Mouse (Mus musculus) lung, postnatal 4 days (tissue): ENCODE results near the gene Zyx.

Source experiments
- DNase-seq, 2 experiments: peaks; one replicate each; pipeline ENCODE4 v3.0.0; 2021

The Zyx gene

DNA sequence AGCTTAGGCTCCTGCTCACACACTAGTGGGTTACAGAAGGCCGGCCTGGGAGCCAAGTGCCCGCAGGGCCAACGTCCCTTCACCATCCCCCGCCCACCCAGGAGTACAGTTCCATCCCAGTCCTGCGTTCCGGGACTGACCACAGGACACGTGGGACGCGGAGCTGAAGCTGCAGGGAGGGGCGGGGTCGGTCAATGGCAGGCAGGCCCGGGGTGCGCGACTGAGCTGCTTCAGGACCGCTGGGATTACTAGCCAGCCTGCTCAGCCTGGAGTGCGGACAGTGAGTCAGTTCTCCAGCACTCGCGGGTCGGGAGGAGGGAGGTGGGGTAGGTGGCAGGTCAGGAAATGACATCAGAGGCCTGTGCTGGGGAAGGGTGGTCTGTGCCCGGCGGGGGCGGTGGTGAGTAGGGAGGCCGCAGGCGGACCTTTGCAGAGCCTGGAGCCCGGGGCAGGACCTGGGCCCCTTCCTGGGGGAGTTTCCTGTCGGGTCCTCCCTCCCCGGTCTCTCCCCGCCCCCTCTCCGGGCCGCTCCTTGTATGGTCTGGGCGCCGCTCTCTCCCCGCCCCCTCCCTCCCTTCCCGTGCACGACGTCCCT is at the start of gene Zyx:
Gene Zyx (plus strand): TSS at position 205 of the 595 bp plus-strand sequence.
- peak; percentile 97 to 99 for DNase-seq

DNA sequence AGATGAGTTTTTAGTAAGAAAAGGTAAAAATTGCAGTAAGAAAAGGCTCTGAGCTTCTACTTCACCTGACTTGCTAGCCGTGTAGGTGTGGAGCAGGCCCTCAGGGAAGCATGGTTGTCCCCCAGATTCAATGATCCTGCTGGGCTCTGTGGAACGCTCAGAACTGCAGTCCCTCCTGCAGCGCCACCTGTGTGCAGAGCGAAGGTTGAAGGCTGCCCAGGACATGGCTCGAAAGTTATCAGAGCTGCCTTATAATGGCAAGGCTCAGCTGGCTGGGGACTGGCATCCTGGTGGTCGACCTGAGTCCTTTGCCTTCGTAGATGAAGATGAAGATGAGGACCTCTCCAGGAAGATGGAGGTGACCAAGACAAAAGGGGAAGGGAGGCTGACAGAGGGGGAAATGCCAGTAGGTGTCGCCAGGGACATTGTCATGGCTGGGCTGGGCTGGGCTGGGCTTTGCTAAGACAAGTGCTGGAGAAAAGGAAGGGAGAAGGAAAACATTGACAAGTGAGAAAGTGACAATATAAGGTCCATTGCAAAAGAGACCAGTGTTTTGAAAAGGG is 39.5 kb upstream of the Zyx start:
- no peak for DNase-seq

DNA sequence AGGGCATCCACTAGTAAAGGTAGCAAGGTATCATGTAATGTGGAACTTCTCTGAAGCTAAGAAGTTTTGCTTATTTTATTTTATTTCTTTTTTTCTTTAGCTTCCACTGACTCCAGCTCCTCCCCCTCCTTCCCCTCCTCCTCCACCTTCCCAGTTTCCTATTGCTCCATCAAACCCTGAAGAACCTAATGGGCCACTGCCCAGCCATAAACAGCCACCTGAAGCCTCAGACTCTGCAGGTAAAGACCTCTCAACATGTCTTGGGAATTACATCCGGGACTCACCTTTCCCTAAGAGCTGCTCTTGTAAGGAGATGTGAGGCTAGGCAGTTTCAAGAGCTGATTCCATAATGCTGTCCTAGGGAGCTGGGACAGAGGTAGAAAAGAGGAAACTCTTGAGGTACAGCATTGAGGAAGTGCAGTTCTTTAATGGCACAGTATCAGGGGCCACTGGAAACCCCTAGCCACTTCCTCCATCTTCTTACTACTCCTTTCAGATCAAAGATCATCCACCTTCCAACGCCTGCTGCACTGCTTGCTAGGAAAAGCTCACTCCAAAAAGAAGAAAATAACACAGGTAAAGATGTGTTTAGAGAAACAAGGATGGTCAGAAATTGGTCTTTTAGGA is 38.9 kb upstream of the Zyx start:
- no peak for DNase-seq

DNA sequence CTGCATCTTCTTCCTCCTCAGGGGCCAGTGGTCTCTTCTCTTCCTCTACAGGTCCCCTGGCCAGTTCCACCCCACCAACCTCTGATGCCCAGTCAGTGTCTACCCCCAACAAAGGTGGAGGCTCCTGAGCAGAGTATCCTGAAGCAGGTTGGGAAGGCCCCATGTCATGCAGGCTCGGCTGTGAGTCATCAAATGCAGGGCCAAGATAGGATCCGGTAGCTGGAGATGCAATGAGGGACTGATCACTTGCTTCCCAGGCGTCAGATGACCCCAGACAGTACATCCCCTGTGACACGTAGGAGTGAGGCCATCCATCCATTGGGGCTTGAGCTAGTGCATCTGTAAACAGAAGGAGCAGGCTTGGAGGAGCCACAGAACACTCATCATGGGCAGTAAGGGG is 31.1 kb upstream of the Zyx start:
- DNase-seq = no peak

DNA sequence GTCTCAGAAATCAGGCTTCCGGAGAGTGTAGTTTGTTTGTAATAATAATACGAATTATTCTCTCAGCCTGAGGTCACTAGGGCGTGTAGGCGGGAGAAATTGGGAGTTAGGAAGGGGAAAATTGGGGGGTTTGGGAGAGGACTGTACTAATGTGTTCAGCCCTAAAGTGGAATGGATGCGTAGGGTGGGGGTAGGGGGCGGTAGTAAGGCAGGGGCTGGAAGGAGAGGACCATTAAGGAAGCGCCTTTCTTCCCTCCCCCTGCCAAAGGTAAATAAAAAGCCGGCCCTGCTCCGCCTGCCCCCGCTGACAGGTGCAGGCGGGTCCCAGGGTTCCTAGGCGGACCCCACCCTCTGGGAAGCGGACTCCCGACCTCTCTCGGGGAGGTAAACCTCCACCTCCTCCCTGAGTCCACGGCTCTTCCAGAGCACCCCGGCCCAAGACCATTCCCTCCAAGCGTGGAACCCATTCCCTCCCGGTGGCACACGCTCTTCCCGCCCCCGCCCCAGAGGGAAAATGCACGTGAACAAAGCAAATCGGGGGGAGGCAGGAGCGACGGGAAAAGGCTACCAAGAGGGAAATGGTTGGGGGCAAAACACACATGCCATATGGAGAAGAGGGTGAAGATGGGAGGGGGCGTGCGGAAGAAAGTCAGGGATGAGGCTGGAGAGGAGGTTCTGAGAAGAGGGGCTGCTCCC is 25.9 kb upstream of the Zyx start:
- DNase-seq = no peak

DNA sequence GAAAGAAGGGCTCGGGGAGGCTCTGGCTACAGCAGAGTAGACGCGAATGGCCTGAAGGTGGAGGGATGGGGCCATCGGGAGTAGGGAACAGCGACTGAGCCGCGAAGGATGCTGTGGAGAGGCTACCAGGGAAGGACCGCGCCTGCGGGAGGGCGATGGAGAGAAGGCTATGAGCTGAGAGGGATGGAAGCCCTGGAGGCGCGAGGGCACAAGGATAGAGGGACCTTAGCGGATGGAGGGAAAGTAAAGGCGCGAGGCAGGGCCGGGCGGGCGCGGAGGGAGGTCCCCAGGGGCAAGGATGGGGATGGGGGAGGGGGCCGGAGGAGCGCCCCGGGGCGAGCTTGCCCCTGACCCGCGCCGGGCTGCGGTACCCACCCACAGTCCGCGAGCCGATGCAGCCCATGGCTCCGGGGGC is 25.4 kb upstream of the Zyx start:
- DNase-seq = peak in 1 of 2 experiments; percentile 29

DNA sequence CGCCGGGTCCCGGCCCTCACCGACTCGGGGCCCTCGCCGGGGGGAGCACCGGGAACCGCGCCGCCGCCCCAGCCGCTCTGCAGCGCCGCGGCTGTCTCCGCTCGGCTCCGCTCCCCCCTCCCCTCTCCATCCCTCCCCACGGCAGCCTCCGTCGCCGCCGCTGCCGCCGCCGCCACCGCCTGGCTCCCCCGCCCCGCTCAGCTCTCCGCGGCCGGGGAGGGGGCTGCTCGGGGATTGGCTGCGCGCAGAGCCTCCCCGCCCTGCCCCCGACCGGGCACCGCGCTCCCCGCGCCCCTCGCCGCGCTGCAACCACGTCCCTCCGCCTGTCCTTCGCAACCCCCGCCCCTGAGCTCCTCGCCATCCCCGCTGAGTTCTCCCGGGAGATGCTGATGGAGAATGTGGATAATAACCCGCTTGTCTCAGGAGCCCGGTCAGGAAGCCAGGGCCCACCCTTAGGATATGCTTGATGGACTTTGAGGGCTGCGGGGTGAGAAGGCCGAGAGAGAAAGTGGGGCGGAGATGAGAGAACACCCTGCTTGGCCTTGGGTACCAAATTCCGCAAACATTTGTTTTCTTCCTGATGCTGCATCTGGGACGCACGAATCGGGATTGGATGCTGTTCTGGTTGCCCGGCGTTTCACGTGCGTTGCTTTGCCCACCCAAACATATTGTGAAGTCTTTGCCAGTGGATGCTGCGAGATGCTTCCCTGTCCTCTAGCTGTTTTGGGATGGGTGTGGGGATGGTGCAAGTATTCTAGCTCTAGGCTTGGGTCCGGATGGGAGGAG is 24.8 kb upstream of the Zyx start, which contains the start of gene Fam131b:
Gene Fam131b (minus strand): TSS at position 162 of the 786 bp plus-strand sequence.
- peak in 1 of 2 experiments; percentile 48 for DNase-seq

DNA sequence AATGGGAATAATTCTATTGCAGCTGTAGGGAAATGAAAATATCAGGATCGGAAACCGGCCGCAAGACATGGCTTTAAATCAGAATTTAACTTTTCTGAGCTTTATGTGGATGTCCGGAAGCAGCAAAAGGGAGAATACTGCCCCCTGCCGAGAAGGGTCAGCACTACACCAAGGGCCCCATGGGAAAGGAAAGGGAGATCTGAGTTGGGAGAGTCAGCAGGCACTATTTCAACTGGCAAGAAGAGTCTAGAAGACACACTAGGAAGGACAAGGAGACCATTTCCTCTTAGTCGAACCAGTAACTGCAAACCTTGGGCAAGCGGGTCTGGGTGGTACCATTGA is 24.2 kb upstream of the Zyx start:
- peak; percentile 68 to 85 for DNase-seq

DNA sequence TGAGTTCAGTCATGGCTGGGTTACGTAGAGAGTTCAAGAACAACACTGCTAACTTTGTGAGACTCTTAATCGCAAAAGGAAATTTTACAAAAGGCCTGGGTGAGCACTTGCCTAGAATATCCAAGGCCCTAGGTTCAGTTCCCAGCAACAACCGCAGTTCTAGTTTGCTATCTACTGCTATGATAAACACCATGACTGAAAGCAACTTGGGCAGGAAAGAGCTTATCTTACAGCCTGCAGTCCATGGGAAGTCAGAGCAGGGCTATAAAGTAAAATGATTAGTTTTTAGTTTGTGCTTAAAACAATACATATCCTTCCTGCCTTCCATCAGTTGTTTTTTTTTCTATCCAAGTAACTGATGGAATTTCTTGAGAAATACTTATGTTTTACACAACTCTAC is 22.9 kb upstream of the Zyx start:
- no peak for DNase-seq

DNA sequence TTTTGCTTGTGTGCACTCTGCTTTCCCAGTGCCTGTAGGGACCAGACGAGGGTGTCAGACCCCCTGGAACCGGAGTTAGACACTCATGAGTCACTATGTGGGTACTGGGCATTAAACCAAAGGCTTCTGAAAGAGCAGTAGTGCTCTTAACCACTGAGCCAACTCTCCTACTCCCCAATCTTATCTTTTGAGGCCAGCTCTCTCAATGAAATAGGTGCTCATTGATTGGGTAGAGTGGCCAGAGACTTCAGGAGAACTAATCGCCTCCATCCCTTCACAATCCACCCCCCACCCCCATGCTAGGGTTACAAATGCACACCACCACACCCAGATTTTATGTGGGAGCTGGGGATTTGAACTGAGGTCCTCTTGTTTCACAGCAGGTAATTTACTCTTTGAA is 20.7 kb upstream of the Zyx start:
- DNase-seq = no peak

DNA sequence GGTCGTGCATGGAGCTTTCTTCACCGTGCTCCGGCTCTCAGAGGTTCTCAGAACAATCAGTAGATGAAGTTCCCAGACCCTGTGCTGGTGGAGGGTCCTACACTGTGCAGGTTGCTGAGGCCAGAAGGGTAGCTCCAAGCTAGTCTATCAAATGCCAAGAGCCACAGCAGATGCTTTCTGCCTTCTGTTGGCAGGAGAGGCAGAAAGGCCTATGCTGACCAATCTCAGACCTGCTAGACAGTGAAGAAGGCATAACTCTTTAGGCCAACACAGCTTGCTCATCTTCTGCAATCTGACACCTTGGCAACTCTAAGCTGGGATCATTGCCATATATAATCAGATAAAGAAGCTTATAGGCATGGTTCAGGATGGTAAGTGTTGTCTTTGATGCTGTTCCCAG is 19.2 kb upstream of the Zyx start:
- no peak for DNase-seq

DNA sequence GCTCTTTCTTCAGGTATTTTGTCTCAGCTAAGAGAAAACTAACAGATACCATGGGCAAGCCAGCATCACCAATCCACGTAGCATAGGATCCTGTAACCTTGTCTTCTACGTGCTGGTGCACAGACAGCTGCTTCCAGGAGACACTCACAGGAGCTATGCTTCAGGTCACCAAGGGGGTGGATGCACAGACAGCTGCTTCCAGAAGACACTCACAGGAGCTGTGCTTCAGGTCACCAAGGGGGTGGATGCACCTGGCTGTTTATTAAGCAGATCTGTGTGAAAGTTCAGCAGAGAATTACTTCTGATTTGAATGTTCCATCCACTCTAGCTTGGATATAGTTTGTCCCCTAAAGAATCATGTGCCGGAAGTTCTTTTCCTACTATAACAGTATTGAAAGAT is 18.5 kb upstream of the Zyx start:
- DNase-seq = no peak

DNA sequence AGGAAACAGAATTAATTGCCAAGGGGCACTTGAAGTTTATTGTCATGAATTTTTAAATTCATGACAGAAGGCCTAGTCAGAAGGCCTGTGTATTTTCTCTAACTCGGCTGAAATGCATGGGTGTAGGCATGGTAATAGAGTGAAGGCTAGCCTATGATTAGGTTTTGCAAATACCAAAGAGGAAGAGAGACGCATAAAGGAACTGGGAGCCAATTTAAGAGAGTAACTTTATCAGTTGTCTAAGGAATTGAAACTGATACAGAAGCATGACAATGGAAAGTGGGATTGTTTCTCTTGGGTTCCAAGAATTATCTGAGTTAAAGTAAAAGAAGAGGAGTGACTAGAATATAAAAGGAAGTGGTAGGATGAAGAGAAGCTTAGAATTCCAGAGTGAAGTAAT is 10.2 kb upstream of the Zyx start:
- DNase-seq = no peak

DNA sequence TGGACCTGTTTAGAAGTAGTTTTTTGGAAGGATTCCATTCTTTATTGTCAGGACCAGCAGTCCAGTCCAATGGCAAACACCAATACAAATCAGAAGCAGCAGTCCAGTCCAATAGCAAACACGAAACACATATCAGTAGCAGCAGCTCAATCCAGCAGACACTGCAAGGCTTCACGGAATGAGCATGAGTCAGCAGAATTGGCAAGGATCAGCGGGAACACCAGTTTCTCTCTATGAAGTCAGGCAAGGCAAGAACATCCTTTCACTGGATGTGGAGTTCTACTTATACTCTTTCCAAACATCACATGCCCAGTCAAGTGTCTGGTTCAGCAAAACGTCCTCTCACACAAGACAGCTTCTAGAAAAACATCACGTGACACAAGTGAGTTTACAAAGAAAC is 9.4 kb upstream of the Zyx start:
- no peak for DNase-seq

DNA sequence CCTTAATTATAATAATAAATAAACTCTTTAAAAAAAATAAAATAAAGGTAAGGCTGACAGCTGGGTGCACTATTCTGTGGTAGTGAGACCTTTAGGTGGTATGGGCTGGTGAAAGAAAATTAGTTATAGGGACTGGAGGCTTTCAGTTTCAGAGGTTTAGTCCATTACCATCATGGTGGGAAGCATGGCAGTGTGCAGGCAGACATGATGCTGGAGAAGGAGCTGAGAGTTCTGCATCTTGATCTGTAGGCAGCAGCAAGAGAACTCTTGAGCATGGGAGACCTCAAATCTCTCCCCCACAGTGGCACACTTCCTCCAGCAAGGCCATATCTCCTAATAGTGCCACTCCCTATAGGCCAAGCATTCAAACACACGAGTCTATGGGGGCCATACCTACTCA is 7.3 kb upstream of the Zyx start:
- DNase-seq = no peak

DNA sequence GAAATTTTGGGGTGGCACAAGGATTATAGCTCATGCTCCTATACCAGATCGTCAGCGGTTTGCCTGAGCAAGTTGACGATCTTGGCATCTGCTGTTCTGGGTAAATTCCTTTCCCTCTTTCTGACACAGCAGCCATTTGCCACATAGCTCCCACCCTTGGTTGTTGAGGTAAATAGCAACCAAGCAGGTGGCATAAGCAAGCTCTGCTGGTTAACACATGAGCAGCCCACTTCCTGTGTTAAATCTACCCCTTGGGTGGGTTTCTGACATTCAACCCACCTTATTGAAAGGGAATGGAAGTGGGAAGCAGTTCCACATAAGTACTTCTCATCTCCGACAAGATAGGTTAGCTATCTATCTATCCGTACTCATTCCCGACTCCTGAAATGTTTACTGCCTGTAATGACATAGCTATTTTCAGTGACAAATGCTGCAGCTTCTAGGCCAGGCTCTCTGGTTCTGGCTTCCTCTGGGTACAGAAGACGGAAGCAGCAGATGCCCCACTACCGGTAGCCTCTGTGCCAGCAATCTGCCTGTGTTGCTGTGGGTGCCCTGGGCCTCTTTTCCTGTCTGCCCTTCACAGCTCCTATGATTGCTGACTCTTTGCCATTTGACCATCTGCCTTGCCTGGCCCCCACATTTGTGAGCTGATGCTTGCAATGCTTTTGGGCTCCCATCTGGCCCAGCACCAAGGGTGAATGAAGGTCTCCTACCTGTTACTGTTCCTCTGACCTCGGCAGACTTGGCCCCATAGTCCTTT is 5.9 kb upstream of the Zyx start:
- DNase-seq = peak; percentile 16 to 33

DNA sequence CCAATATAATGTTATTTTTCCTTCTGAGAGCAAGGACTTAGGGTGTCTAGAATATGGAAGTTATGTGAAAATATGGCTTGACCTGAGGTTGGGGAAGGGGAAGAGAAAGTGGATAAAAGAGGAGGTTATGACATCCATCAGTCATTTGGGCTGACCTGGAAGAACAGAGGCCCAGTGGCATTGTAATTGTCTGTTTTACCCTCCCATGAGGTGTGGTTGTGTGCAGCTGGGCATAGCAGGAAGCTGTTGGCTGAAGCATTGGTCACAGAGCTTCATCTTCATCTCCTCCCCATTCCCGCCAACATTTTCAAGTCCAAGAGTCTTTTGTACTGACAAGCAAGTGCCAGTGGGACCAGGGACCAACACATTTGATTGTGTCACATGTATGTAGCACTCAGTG is 5.2 kb upstream of the Zyx start:
- no peak for DNase-seq

DNA sequence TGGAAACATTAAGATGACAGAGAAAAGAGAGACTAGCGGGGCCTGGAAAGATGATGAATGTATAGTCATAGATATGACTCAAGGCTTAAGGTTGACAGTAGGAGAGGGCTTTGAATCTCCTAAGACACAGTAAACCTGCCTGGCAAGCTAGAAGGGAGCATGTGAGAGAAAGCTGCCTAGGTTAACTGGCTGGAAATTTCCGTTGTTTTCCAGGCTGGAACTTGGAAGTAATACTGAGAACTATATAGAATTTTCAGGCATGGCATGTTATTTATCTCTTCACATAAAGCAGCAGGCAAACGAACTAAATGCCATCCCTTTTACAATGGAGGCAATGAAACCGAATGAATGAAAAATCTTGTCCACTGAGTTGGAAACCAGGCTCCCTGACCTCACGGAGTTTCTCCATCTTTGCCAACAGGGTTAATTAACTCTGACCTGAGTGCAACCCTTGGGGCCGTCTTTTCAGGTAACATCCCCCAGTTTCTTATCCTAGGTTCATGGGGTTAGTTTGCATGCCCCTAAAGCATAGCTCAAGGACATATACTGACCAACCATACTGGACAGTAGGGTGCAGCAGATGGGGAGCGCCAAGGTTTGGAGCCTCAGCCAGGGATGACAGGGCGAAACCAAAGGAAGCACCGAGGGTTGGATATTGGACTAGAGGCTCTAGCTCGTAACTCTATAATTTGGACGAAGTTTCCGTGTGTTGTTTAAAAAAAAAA is 987 bp upstream of the Zyx start:
- peak in 1 of 2 experiments; percentile 20 for DNase-seq

DNA sequence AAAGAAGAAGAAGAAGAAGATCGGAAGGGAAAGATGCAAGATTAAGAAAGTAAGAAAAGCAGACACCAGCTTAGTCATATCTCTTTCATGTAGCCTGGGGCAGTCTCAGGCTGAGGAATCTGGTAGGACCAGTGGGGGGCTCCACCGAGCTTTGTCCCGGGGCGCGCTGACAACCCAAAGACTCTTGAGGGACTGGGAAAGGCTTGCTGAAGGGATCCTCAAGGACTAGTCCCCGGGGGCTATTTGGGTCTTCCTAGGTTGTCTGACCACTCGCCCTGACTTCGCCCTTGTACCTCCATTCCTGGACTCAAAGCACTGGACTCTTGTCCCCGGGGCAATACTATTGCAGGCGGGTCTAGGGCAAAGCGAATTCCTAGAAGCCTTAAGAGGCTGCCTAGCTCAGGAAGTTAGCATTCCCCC is 414 bp upstream of the Zyx start:
- DNase-seq = peak; percentile 78 to 85

DNA sequence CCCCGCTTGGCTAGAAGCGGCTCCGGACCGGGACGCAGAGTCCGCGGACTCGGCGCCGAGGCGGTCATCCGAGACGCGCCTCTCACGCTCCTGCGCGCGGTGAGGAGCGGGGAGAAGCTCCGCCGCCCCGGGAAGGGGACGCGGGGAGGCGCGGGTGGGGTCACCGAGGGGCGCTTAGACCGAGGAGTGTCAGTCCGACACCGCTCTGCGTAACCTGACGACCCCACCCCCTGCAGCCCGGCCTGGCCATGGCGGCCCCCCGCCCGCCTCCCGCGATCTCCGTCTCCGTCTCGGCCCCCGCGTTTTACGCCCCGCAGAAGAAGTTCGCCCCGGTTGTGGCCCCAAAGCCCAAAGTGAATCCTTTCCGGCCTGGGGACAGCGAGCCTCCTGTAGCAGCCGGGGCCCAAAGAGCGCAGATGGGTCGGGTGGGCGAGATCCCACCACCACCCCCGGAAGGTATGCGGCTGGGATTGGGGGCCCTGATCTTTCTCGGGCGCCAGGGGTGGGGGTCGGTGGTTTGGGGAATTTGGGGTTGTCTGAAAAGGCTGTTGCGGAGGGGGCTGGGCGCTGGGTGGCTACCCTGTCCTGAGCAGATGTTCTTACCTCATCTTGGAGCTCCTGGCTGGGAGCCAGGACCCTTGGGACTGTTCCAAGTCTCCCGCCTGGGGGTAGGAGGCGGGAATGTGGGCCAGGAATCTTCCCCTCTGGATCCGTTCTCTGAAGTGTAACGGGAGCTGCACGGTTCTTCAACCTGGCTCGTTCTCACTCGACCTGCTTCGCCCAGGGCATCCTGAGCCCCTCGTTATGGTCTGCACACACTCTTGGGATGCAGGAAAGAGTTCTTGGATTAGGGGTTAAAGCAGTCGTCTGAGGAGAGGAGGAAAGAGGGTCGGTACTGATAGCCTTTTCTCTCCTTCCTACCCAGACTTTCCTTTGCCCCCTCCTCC is 864 bp downstream of the Zyx start:
- DNase-seq = peak; percentile 91 to 92
